Mouse (Mus musculus): ENCODE data around the gene Hnrnpul1.
"Not testable (repeated sequence)": the region's sequence is repeated elsewhere in the genome, so short reads cannot be mapped to it uniquely, and the experiment has no call there.

The Hnrnpul1 gene

GRCm38 (mm10) chr7:25754738-25755467, at the start of gene Hnrnpul1:
TSS of gene Hnrnpul1 (minus strand) at chr7:25754757.
- DNase-seq (ENCODE audit: low read depth): peak; percentile 100

GRCm38 (mm10) chr7:25803460-25803859, 48.9 kb upstream of the Hnrnpul1 start:
- no peak for DNase-seq (ENCODE audit: low read depth)

GRCm38 (mm10) chr7:25802241-25803125, 47.9 kb upstream of the Hnrnpul1 start:
- no peak for DNase-seq (ENCODE audit: low read depth)

GRCm38 (mm10) chr7:25801031-25801430, 46.5 kb upstream of the Hnrnpul1 start:
- no peak for DNase-seq (ENCODE audit: low read depth)

DNA sequence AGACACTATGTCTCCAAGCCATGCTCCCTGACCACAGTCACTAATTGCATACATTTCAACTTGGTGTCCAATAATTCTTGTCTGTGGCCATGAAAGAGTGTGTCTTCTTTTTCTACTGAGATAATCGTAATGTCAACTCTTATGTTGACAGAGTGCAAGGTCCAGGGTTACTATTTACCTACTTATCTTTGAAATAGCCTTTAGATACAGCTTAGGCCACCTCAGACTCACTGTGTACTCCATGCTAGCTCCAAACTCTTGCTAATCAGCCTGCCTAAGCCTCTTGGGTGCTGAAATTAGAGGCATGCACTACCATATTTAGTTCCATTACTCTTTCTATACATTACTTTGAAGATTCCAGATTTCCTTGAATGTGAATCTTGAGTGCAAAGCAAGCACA, 44.8 kb upstream of the Hnrnpul1 start:
- no peak for DNase-seq (ENCODE audit: low read depth)

DNA sequence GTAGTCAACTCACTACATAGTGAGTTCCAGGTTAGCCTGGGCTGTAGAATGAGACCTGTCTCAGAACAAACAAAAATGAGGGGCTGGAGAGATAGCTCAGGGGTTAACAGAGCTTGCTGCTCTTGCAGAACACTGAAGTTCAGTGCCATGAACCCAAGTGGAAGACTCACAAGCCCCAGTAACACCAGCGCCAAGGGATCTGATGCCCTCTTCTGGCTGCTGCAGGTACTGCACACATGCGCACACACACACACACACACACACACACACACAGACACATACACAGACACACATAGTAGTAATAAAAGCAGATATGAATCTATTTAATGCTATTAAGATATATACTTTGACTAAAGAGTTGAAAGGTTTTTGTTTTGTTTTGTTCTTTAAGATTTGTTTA, 44.0 kb upstream of the Hnrnpul1 start:
- no peak for DNase-seq (ENCODE audit: low read depth)

DNA sequence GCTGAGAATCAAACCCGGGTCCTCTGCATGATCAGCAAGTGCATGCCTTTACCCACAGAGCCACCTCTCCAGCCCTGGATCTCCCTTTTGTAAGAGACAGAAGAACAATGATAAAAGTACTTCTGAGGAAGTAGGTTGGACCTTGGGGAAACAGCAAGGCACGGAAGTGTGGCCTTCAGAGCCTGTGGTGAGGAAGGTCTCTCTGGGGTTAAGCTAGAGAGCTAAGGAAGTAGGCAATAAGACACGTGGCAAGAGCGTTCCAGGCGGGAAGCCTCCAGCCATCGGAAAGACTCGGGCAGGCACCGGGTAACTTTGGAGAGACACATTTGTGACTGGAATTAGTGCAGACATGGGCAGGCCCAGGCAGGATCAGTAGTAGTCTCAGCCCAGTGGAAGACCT, 40.2 kb upstream of the Hnrnpul1 start:
- DNase-seq (ENCODE audit: low read depth): no peak

- DNase-seq (ENCODE audit: low read depth): no peak
Observed at GRCm38 (mm10) chr7:25793679-25794078, 39.1 kb upstream of the Hnrnpul1 start.

GRCm38 (mm10) chr7:25792966-25793365, 38.4 kb upstream of the Hnrnpul1 start:
- not testable (repeated sequence) for DNase-seq (ENCODE audit: low read depth)

DNA sequence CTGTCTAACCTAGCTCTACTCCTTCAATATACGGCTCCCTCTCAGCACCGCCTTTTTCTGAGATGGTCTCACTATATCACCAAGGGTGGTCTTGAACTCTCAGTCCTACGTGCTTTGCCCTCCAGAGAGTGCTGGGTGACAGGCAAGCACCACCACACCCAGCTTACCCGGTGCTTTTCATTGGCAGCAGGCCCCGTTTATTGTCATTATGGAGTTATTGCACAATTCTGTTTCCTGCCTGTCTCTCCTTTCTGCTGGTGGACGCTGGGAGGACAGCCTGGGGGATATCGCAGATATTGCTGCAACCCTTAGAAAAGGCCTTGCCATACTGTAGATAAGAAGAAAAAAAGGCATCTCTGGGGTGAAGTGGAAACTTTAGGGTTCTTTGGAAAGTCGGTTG, 36.1 kb upstream of the Hnrnpul1 start:
- no peak for DNase-seq (ENCODE audit: low read depth)

- DNase-seq (ENCODE audit: low read depth): no peak
Observed at GRCm38 (mm10) chr7:25789129-25789440, 34.5 kb upstream of the Hnrnpul1 start.

GRCm38 (mm10) chr7:25788220-25789128, 33.9 kb upstream of the Hnrnpul1 start, which contains the start of gene Axl:
TSS of gene Axl (minus strand) at chr7:25788705.
- DNase-seq (ENCODE audit: low read depth): no peak

DNA sequence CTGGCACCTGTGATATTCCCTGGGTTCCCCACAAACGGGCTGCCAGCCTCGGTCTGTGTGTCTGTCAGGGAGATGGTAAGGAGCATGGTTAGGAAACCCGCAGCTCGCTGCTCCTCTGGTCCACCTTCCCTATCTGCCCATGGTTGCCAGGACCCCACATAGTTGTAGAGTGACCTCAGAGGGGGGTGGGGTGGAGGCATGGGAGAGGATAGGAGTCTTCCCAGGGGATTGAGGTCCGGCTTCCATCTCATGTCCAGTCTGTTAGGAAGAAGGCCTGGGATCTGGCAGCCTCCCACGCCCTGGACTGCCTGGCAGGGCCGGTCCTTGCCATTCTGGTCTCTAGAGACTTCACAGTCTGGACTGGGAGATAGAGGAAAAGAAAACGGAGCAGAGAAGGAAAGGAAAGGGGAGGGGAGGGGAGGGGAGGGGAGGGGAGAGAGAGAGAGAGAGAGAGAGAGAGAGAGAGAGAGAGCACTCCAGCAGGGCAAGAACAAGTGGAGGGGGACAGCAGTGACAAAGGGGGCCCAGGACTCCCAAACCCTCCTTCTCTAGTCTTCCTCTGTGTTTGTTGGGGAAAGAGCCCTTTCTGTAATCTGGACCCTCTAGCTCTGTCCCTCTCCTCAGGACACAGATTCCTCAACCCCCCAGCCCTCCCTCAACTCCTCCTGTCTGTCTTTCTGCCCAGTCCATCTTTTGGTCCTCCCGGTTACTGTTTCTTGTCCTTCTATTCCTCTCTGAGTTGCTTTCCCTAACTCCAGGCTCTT, 33.1 kb upstream of the Hnrnpul1 start:
- DNase-seq (ENCODE audit: low read depth): no peak

GRCm38 (mm10) chr7:25786974-25787373, 32.4 kb upstream of the Hnrnpul1 start:
- no peak for DNase-seq (ENCODE audit: low read depth)

DNA sequence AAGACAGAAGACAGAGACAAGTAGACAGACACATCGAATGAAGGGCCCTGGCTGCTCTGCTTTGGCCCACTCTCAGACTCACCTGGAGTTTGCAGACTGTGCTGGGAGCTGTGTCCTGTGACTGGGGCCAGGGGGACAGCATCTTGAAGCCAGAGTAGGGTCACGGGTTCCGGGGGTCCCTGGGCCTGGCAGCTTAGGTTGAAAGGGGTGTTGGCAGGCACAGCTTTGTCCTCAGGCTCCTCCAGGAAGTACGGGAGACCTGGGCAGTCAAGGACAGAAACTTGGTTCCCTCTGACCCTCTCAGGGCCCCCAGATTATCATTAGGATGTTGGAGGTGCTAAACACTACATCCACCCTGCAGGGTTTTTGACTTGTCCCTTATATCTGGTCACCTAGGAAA, 31.2 kb upstream of the Hnrnpul1 start:
- DNase-seq (ENCODE audit: low read depth): no peak

GRCm38 (mm10) chr7:25784808-25785207, 30.3 kb upstream of the Hnrnpul1 start:
- no peak for DNase-seq (ENCODE audit: low read depth)

DNA sequence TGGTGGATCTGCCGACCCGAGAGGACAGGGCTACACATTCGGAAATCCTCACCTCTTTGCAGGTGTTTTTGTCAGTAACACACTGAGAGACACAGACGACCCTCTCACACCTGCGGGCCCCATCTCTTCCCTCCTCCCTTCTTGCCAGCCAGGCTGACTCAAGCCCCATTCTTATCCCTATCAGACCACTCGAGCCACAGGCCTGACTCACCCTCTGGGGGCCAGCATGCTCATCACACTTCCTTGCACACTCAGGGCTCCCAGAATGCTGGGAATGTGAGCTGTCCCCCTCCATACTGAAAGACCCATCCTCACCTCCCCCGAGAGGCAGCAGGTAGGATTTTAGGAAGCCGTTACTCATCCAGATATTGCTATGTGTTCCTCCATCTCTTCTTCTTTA, 29.2 kb upstream of the Hnrnpul1 start:
- no peak for DNase-seq (ENCODE audit: low read depth)

DNA sequence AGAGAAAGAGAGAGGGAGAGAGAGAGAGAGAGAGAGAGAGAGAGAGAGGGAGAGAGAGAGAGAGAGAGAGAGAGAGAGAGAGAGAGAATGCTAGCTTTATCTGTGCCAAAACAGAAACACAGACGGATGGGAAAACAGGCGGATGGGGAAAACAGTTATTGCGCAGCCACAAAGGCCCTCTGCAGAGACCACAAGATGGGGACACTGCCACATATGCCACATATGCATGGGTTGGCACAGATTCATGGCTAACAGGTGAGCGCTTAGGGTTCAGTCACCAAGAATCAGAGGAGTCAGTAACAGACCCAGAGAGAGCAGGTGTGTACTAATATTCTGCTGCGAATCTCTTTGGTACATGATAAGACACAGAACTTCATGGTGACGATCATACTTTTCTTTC, 28.2 kb upstream of the Hnrnpul1 start:
- DNase-seq (ENCODE audit: low read depth): no peak

DNA sequence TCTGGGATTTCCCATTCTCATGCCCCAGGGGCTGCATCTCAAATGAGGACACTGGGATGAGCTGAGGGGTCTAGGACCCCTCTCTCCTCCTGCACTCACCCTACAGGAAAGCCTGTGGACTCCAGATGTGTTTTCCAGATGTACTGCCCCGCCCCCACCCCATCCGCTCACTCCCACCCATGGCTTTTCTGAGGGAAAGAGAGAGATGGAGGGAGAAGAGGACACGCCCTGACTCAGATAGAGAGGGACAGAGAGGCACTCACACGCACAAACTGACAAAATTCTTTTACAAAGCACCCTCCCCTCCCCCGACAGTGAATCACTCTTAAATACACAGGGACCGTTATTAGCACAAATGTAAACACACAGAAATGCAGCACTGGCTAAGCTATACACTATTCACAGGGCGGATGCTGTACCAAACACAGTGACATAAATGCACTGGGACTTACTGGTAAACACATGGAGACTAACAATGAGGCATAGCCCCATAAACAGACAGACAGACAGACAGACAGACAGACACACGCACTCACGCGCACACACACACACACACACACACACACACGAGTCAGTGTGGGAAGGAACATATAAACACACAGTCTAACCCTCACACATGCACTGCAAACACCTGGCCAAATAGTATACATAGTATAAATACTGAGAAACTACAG, 27.5 kb upstream of the Hnrnpul1 start:
- DNase-seq (ENCODE audit: low read depth): peak; percentile 61

GRCm38 (mm10) chr7:25781321-25781936, 26.9 kb upstream of the Hnrnpul1 start:
- DNase-seq (ENCODE audit: low read depth): peak; percentile 68

DNA sequence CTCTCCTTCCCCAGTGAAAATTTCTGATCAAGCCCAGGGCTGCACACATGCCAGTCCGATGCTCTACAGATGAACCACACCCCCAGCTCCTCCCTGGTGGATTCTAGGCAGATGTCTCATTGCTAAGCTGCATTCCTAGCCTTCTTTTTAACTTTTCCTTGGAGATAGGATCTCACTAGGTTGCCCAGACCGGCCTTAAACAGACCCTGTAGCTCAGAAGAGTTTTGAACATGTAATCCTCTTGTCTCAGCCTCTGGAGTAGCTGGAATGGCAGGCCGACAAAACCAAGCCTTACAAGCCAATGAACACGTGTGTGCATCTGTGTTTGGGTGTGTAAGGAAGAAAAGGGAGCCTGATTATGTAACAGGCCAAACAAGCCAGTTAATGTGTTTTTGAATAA, 26.2 kb upstream of the Hnrnpul1 start:
- no peak for DNase-seq (ENCODE audit: low read depth)

Measured in naive thymus-derived CD4-positive, alpha-beta T cell, adult 2 months (primary cell).